Mouse (Mus musculus) liver, embryonic 11.5 days (tissue): Measurements from ENCODE around the gene Cox6b1. TPM values are rescaled to one million over a fixed set of nuclear protein-coding genes. Genes with fewer than 3 reads are reported as not detected.

Experiments used
- ATAC-seq: fragments of 200-750 bp; cut with Nextera tagmentation; replicated peaks from 2 replicates; pipeline ENCODE4 v1.8.0; 2017; ENCODE audit warnings: moderate number of reproducible peaks, mild to moderate bottlenecking, moderate TSS enrichment, moderate library complexity; ENCODE audit not compliant: low FRiP score
- DNase-seq: peaks from one replicate; pipeline ENCODE4 v3.0.0-alpha.2; 2017; ENCODE audit warnings: low spot score
- H3K27ac ChIP-seq: fragments of 300-500 bp; sonication (generic); 2 replicates; pipeline ENCODE4 v1.5.1; 2014; ENCODE audit warnings: mild to moderate bottlenecking, low read depth, low read length, control low read depth
- H3K27me3 ChIP-seq: fragments of 300-500 bp; sonication (generic); replicated peaks from 2 replicates; pipeline ENCODE4 v1.6.1; 2014; ENCODE audit warnings: low read length, mixed read lengths; ENCODE audit not compliant: control insufficient read depth, insufficient read depth
- H3K36me3 ChIP-seq: fragments of 300-500 bp; sonication (generic); 2 replicates; pipeline ENCODE4 v1.6.1; 2014; ENCODE audit warnings: mild to moderate bottlenecking, low read length, moderate library complexity, mixed read lengths; ENCODE audit not compliant: control insufficient read depth, insufficient read depth
- H3K4me1 ChIP-seq: fragments of 300-500 bp; sonication (generic); replicated peaks from 2 replicates; pipeline ENCODE4 v1.6.1; 2014; ENCODE audit warnings: low read length, mixed read lengths; ENCODE audit not compliant: control insufficient read depth, insufficient read depth
- H3K4me2 ChIP-seq: fragments of 300-500 bp; sonication (generic); 2 replicates; pipeline ENCODE4 v1.6.1; 2014; ENCODE audit warnings: mild to moderate bottlenecking, control low read depth, moderate library complexity
- H3K4me3 ChIP-seq: fragments of 300-500 bp; sonication (generic); 2 replicates; pipeline ENCODE4 v1.5.1; 2014; ENCODE audit warnings: low read depth, low read length, control low read depth
- H3K9ac ChIP-seq: fragments of 300-500 bp; sonication (generic); 2 replicates; pipeline ENCODE4 v1.6.1; 2014; ENCODE audit warnings: low read depth, low read length, control low read depth
- H3K9me3 ChIP-seq: fragments of 300-500 bp; sonication (generic); 2 replicates; pipeline ENCODE4 v1.6.1; 2016; ENCODE audit warnings: low read length, inconsistent platforms, mixed read lengths; ENCODE audit not compliant: control insufficient read depth
- WGBS: fragments of 180-500 bp; shearing (Covaris S2); extraction: QIAGEN DNeasy Blood & Tissue Kit; methylation state at CpG from one replicate; pipeline ENCODE4 v1.1.7; 2014; 5-methylcytosine and 5-hydroxymethylcytosine counted together
- polyA plus RNA-seq: library from polyadenylated mRNA; unstranded; fragments of >200 nt; fragmentation: Nextera tagmentation; extraction: Ambion mirVana; gene quantifications from 2 replicates; pipeline ENCODE4 v1.2.1, GENCODE M21; 2014

The Cox6b1 gene
- polyA plus RNA-seq, 1 experiment from 2014 or later, result 909 TPM

DNA sequence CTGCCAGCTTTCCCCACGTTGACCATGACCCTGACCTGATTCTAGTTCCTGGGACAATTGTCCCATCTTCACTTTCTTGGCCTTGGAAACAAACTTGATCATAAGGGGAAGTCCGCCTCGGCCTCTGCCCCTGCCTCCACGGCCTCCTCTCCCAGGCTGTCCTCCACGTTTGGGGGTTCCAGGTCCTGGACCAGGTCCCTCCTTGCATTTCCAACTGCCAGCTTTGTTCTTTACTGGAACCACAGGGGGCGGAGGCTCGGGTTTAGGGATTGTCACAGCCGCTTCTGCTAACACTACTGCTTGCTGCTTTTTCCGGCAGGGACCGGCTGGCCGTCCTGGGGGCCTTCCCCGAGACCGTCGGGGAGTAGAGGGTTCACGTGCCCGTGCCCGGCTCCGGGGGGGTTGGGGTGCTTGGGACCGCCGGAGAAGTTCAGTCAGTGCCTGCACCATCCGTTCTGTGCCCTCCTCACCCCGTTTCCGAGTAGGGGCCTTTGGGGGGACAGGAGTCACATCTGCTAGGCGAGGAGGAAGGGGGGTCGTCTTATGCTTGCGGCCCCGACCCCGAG, 39.4 kb downstream of the Cox6b1 start:
- DNase-seq, result no peak
- Histone ChIP-seq H3K4me3 (peak overlapping the region; percentile 96; the same call in 1 of the 2 replicates), H3K9ac (no peak overlapping the region), H3K4me1 (peaks cover 11% of the 10 kb centered on the region), H3K27me3 (no peaks in the 10 kb centered on the region), H3K27ac (no peak overlapping the region), H3K9me3 (no peaks in the 10 kb centered on the region), H3K36me3 (peaks cover 36% of the 10 kb centered on the region), H3K4me2 (peak overlapping the region; percentile 83)
- ATAC-seq, result no peak
- WGBS, result 90% methylated on average over 28 of the region's 28 CpGs

DNA sequence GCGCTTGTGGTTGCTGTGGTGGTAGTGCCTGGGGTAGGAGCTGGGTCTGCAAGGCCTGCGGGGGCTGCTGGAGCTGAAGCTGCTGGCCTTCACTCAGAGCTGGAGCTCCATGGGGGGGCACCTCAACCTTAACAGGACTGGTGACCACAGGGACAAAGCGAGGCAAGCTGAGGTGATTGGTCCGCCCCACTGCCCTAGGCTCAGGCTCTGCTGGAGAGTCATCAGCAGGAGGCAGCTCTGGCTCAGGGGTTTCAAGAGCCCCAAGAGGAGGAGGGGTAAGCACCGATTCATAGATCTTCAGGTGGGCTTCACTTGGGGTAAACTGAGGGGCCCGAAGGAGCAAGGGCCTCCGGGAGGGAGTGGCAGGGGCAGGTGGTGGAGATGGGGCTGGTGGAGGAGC, 40.8 kb downstream of the Cox6b1 start:
- Histone ChIP-seq H3K4me3 (no peak overlapping the region), H3K4me1 (peaks cover 11% of the 10 kb centered on the region), H3K9ac (no peak overlapping the region), H3K4me2 (no peak overlapping the region), H3K9me3 (no peaks in the 10 kb centered on the region), H3K27ac (no peak overlapping the region), H3K36me3 (peaks cover 48% of the 10 kb centered on the region), H3K27me3 (no peaks in the 10 kb centered on the region)
- ATAC-seq (no peak), DNase-seq (no peak)
- 94% methylated on average over 7 of the region's 7 CpGs for WGBS

DNA sequence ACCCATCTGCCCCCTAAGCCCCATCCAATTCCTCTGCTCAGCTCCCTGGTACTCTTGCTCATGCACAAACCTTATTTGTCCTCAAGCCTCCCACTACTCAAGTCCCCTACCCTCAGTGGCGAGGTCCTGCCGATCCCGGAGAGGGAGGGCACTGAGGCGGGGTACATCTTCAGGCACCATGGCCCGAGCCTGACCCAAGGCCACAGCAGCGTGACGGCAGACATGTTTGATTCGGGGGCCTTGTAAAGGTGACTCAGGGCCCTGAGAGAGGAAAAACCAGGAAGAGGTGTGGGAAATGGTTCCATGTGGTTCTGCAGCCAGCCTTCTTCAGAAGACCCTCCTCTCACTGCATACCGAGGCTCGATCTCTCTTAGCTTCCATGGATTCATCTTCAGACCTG, 41.6 kb downstream of the Cox6b1 start:
- Histone ChIP-seq H3K9me3 (no peaks in the 10 kb centered on the region), H3K4me3 (no peak overlapping the region), H3K9ac (no peak overlapping the region), H3K36me3 (peaks cover 56% of the 10 kb centered on the region), H3K27me3 (no peaks in the 10 kb centered on the region), H3K4me2 (no peak overlapping the region), H3K27ac (no peak overlapping the region), H3K4me1 (peaks cover 5% of the 10 kb centered on the region)
- no peak for DNase-seq
- no peak for ATAC-seq
- 95% methylated on average over 10 of the region's 10 CpGs for WGBS

DNA sequence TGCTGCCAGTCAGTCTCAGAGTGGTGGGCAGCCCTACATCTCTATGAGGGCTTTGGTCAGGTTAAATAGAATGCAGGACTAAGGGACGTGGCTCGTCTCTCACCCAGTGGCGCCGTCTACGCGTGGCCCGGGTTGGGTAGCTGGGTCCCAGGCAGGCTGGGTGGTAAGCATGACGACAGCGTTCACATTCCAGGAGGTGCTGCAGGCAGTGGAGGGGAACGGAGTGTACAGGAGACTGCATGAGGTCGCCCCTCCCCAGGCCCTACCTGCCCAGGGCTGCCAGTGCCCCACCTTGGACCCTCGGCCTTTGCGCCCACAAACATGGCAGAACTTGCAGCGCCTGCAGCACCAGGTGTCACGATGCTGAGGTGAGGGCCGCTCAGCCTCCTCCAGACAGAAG, 44.4 kb downstream of the Cox6b1 start:
- ATAC-seq, result no peak

DNA sequence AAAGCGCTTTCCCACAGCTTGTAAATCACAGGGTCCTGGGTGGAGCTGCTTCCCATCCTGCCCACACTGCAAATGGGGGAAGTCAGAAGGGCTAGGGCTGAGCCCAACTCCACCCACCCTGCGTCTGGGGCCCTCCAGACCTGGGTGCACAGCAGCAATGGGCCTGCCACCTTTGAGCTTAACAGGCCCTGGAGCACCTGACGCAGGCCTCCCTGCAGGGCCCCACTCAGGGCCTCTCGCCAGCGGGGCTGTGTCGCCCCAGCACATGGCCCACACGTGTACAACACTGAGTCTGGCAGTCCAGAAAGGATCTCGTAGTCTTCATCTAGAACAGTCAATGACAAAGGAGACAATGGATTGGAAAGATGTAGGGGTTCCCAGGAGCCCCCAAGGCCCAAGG, 46.0 kb downstream of the Cox6b1 start:
- ATAC-seq (0 out of 2 replicates have a peak, but pooled peaks have one; percentile 22), DNase-seq (no peak)

More for the DNA sequence above, 44.4 kb downstream of the Cox6b1 start:
- H3K27me3 ChIP-seq, result no peaks in the 10 kb centered on the region
- no peaks in the 10 kb centered on the region for H3K9me3 ChIP-seq
- no peak for DNase-seq
- H3K36me3 ChIP-seq, result peaks cover 76% of the 10 kb centered on the region
- no peak overlapping the region for H3K4me3 ChIP-seq
- whole genome bisulfite sequencing, result 94% methylated on average over 16 of the region's 16 CpGs
- no peak overlapping the region for H3K27ac ChIP-seq
- no peak overlapping the region for H3K4me2 ChIP-seq
- H3K4me1 ChIP-seq, result no peaks in the 10 kb centered on the region
- no peak overlapping the region for H3K9ac ChIP-seq

DNA sequence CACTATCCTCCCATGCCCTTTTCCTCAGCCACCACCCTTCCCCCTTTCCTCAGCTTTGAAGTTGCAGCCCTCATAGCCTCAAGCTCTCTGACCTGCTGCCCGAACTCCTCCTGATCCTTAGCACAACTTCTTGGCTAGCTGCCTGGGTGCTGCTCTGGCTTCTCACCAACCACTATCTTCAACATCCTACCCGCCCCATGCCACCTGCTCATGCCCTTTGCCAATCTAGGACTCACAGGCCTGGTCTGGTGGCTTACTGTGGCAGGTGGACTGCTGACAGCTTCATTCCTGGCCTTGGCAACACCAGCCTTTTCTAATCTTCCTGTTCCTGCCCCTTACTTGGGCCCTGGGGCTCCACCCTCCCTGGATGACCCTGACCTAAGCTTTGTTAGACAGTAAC, 53.0 kb downstream of the Cox6b1 start:
- no peak for DNase-seq
- no peak overlapping the region; the same call in 1 of the 2 replicates for H3K4me2 ChIP-seq
- peaks cover 81% of the 10 kb centered on the region for H3K36me3 ChIP-seq
- no peak overlapping the region for H3K9ac ChIP-seq
- H3K27me3 ChIP-seq, result no peaks in the 10 kb centered on the region
- H3K4me1 ChIP-seq, result peaks cover 10% of the 10 kb centered on the region
- no peak overlapping the region for H3K4me3 ChIP-seq
- no peak overlapping the region for H3K27ac ChIP-seq
- no peak for ATAC-seq
- no peaks in the 10 kb centered on the region for H3K9me3 ChIP-seq
- WGBS, result 78% methylated on average over 2 of the region's 2 CpGs

More for the DNA sequence above, 46.0 kb downstream of the Cox6b1 start:
- Histone ChIP-seq H3K4me3 (no peak overlapping the region), H3K27ac (no peak overlapping the region), H3K9ac (no peak overlapping the region), H3K4me1 (no peaks in the 10 kb centered on the region), H3K9me3 (no peaks in the 10 kb centered on the region), H3K4me2 (no peak overlapping the region), H3K27me3 (no peaks in the 10 kb centered on the region), H3K36me3 (peaks cover 84% of the 10 kb centered on the region)
- 93% methylated on average over 8 of the region's 8 CpGs for WGBS

DNA sequence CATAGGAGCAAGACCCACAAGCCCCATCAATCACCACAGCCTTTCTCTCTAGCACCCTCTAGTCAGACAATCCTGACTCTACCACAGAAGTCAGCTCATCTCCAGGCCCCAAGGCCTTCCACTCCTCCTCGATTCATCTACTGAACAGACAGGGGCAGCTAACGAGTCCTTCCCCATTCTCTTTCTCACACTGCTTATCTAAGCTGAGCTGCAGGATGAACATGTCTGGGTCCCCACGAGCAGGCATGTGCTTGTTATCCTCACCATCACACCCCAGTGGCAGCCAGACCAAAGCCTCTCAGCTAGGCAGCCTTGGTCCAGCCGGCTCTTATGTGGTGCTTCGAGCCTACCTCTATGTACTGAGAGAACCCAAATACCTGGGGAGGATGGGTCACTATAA, 53.6 kb downstream of the Cox6b1 start:
- Histone ChIP-seq H3K4me3 (no peak overlapping the region), H3K27ac (no peak overlapping the region), H3K36me3 (peaks cover 78% of the 10 kb centered on the region), H3K9me3 (no peaks in the 10 kb centered on the region), H3K27me3 (no peaks in the 10 kb centered on the region), H3K4me1 (peaks cover 10% of the 10 kb centered on the region), H3K4me2 (no peak overlapping the region; the same call in 1 of the 2 replicates), H3K9ac (0 out of 2 replicates have a peak overlapping the region, but pooled peaks have one; percentile 14)
- DNase-seq, result no peak
- peak; percentile 18; the same call in 1 of the 2 replicates for ATAC-seq
- 70% methylated on average over 5 of the region's 5 CpGs for WGBS

DNA sequence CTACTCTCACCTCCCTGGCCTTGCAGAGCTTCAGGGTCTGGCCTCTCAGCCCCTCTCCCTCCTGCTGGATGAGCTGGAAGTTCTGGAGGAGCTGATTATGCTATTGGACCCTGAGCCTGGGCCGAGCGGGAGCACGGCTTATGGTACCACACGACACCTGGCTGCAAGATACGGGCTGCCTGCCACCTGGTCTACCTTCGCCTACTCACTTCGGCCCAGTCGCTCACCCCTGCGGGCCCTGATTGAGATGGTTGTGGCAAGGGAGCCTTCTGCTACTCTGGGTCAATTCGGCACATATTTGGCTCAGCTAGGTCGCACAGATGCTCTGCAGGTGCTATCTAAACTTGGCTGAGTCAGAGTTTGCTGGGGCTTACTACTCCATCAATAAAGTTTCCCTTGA, 58.4 kb downstream of the Cox6b1 start:
- WGBS, result 91% methylated on average over 11 of the region's 11 CpGs
- no peak for ATAC-seq

More for the DNA sequence above, 58.4 kb downstream of the Cox6b1 start:
- Histone ChIP-seq H3K27me3 (no peaks in the 10 kb centered on the region), H3K9ac (no peak overlapping the region), H3K27ac (no peak overlapping the region), H3K4me1 (peaks cover 13% of the 10 kb centered on the region), H3K36me3 (peaks cover 33% of the 10 kb centered on the region), H3K4me3 (no peak overlapping the region), H3K4me2 (no peak overlapping the region), H3K9me3 (no peaks in the 10 kb centered on the region)
- no peak for DNase-seq
